Mouse (Mus musculus): ENCODE measurements around the gene Eid1.

DNA sequence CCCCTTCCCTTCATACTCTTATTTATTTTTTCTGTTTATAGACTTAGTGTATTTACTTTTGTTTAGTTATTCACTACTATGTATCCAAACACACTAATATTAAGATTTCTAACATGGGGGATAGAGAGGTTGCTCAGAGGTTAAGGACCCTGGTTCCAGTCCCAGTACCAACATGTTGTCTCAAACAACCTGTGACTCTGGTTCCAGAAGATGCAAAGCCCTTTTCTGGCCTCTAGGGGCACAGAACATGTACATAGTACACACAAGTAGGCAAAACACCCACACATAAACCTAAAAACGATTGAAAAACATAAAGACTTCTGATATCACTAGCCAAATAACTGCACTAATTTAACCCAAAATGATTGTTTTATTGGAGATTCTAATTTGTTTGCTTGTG, 2.0 kb upstream of the Eid1 start:
- TF ChIP-seq ZC3H11A (IDR thresholded peaks at IDR 0.05; ENCODE audit: borderline replicate concordance, low read depth, low read length) (no peak), HCFC1 (IDR thresholded peaks at IDR 0.05; ENCODE audit: borderline replicate concordance, insufficient read depth, low read length) (no peak), CHD2 (IDR thresholded peaks at IDR 0.05; ENCODE audit: low read depth, low read length) (no peak)

Data from ES-E14 (cell line).